Mouse (Mus musculus) CH12.LX (cell line): ENCODE data around the gene Capg. TPM values are rescaled to one million over a fixed set of nuclear protein-coding genes. Genes with fewer than 3 reads are reported as not detected.

Source experiments
- DNase-seq: peaks from one replicate; pipeline ENCODE4 v3.0.0-alpha.2; 2013; ENCODE audit errors: extremely low read depth
- H3K27ac ChIP-seq: 2 replicates; pipeline ENCODE4 v1.5.1; 2012; ENCODE audit warnings: low read depth, mild to moderate bottlenecking, control low read depth, moderate library complexity; ENCODE audit not compliant: insufficient read depth
- H3K27me3 ChIP-seq: replicated peaks from 2 replicates; pipeline ENCODE3; 2012; ENCODE audit warnings: inconsistent platforms
- H3K36me3 ChIP-seq, 2 experiments: replicated peaks in 1 of 2; 2 replicates each; pipeline versions ENCODE3 to v1.6.1; 2012; ENCODE audit warnings: inconsistent platforms in 1 of 2, low read length in 1 of 2, mild to moderate bottlenecking in 1 of 2, mixed read lengths in 1 of 2, moderate library complexity in 1 of 2; ENCODE audit not compliant: control insufficient read depth in 1 of 2, insufficient read depth in 1 of 2
- H3K4me1 ChIP-seq, 2 experiments: 2 replicates each; pipeline ENCODE4 v1.6.1; 2012; ENCODE audit warnings: inconsistent platforms in 1 of 2, moderate library complexity in 1 of 2; ENCODE audit not compliant: insufficient read depth in 2 of 2, control insufficient read depth in 1 of 2
- H3K4me2 ChIP-seq: 2 replicates; pipeline ENCODE4 v1.6.1; 2012; ENCODE audit warnings: low read depth, mild to moderate bottlenecking, control low read depth; ENCODE audit not compliant: poor library complexity, insufficient read depth, severe bottlenecking
- H3K4me3 ChIP-seq, 3 experiments: fragments of 150-350 bp in 1 of 3; sonication (generic) in 1 of 3; replicated peaks in 1 of 3; 2 replicates each; pipeline versions ENCODE3 to v1.5.1; 2011 to 2012; ENCODE audit warnings: low read depth in 2 of 3, low read length in 2 of 3, mild to moderate bottlenecking in 2 of 3, moderate library complexity in 2 of 3, control low read depth in 1 of 3, improper control_type of control experiment in 1 of 3, inconsistent platforms in 1 of 3, mixed read lengths in 1 of 3; ENCODE audit not compliant: poor library complexity in 1 of 3
- H3K79me2 ChIP-seq: replicated peaks from 2 replicates; pipeline ENCODE4 v1.6.1; 2012; ENCODE audit warnings: mild to moderate bottlenecking, moderate library complexity; ENCODE audit not compliant: control insufficient read depth, poor library complexity, insufficient read depth, severe bottlenecking; ENCODE audit errors: extremely low read depth
- H3K9ac ChIP-seq: 2 replicates; pipeline ENCODE4 v1.6.1; 2012; ENCODE audit warnings: low read depth, mild to moderate bottlenecking, control low read depth, moderate library complexity; ENCODE audit not compliant: insufficient read depth
- H3K9me3 ChIP-seq: replicated peaks from 2 replicates; pipeline ENCODE3; 2012; ENCODE audit warnings: low read length, inconsistent platforms, mixed read lengths
- BHLHE40 ChIP-seq: IDR thresholded peaks from 2 replicates; pipeline ENCODE4 v1.6.1; 2011; ENCODE audit warnings: mild to moderate bottlenecking, low read depth, low read length, improper control_type of control experiment
- CHD1 ChIP-seq: IDR thresholded peaks from 2 replicates; pipeline ENCODE4 v1.6.1; 2012; ENCODE audit warnings: low read depth, low read length, improper control_type of control experiment, inconsistent platforms
- CTCF ChIP-seq, 2 experiments: IDR thresholded peaks in 1 of 2; conservative IDR thresholded peaks in 1 of 2; 2 replicates each; pipeline ENCODE4 v1.5.1; 2011 to 2012; ENCODE audit warnings: low read depth in 2 of 2, low read length in 2 of 2, improper control_type of control experiment in 1 of 2, inconsistent platforms in 1 of 2, mild to moderate bottlenecking in 1 of 2, moderate library complexity in 1 of 2
- E2F4 ChIP-seq: IDR thresholded peaks from 2 replicates; pipeline ENCODE4 v1.6.1; 2011; ENCODE audit warnings: low read depth, low read length, improper control_type of control experiment; ENCODE audit not compliant: insufficient replicate concordance
- ELF1 ChIP-seq: IDR thresholded peaks from 2 replicates; pipeline ENCODE4 v1.6.1; 2014; ENCODE audit warnings: low read depth, mild to moderate bottlenecking, inconsistent platforms, low read length, improper control_type of control experiment
- EP300 ChIP-seq: IDR thresholded peaks from 2 replicates; pipeline ENCODE4 v1.6.1; 2011; ENCODE audit warnings: low read length, improper control_type of control experiment
- GABPA ChIP-seq: IDR thresholded peaks from 2 replicates; pipeline ENCODE4 v1.6.1; 2012; ENCODE audit warnings: low read depth, low read length, improper control_type of control experiment, inconsistent platforms; ENCODE audit not compliant: insufficient replicate concordance
- HCFC1 ChIP-seq: IDR thresholded peaks from 2 replicates; pipeline ENCODE4 v1.6.1; 2012; ENCODE audit warnings: low read depth, mild to moderate bottlenecking, inconsistent platforms, low read length, improper control_type of control experiment
- JUN ChIP-seq: IDR thresholded peaks from 2 replicates; pipeline ENCODE4 v1.6.1; 2011; ENCODE audit warnings: low read depth, mild to moderate bottlenecking, low read length, improper control_type of control experiment, moderate library complexity; ENCODE audit not compliant: insufficient read depth
- MAFK ChIP-seq: IDR thresholded peaks from 2 replicates; pipeline ENCODE4 v1.6.1; 2011; ENCODE audit warnings: low read length, improper control_type of control experiment; ENCODE audit not compliant: insufficient replicate concordance
- MAX ChIP-seq: IDR thresholded peaks from 2 replicates; pipeline ENCODE4 v1.6.1; 2011; ENCODE audit warnings: low read length, improper control_type of control experiment
- MAZ ChIP-seq: IDR thresholded peaks from 2 replicates; pipeline ENCODE4 v1.6.1; 2012; ENCODE audit warnings: low read depth, mild to moderate bottlenecking, inconsistent platforms, low read length, improper control_type of control experiment, moderate library complexity
- MEF2A ChIP-seq: IDR thresholded peaks from 2 replicates; pipeline ENCODE4 v1.6.1; 2014; ENCODE audit warnings: low read depth, mild to moderate bottlenecking, inconsistent platforms, low read length, improper control_type of control experiment, borderline replicate concordance
- MXI1 ChIP-seq: IDR thresholded peaks from 2 replicates; pipeline ENCODE4 v1.6.1; 2011; ENCODE audit warnings: mild to moderate bottlenecking, low read depth, low read length, improper control_type of control experiment
- PAX5 ChIP-seq: IDR thresholded peaks from 2 replicates; pipeline ENCODE4 v1.6.1; 2012; ENCODE audit warnings: low read length, inconsistent platforms, mixed read lengths
- POLR2A ChIP-seq: IDR thresholded peaks from 2 replicates; pipeline ENCODE4 v1.6.1; 2011; ENCODE audit warnings: low read depth, mild to moderate bottlenecking, improper control_type of control experiment, low read length
- POLR2AphosphoS2 ChIP-seq: IDR thresholded peaks from 2 replicates; pipeline ENCODE4 v1.6.1; 2011; ENCODE audit warnings: low read depth, low read length, improper control_type of control experiment
- RAD21 ChIP-seq: IDR thresholded peaks from 2 replicates; pipeline ENCODE4 v1.6.1; 2011; ENCODE audit warnings: low read depth, mild to moderate bottlenecking, low read length, improper control_type of control experiment, moderate library complexity
- RCOR1 ChIP-seq: conservative IDR thresholded peaks from 2 replicates; pipeline ENCODE4 v1.6.1; 2012; ENCODE audit warnings: low read depth, mild to moderate bottlenecking, inconsistent platforms, low read length, improper control_type of control experiment
- SIN3A ChIP-seq: IDR thresholded peaks from 2 replicates; pipeline ENCODE4 v1.6.1; 2012; ENCODE audit warnings: low read length, improper control_type of control experiment, inconsistent platforms
- SMC3 ChIP-seq: IDR thresholded peaks from 2 replicates; pipeline ENCODE4 v1.6.1; 2011; ENCODE audit warnings: low read depth, low read length, improper control_type of control experiment
- USF2 ChIP-seq: conservative IDR thresholded peaks from 2 replicates; pipeline ENCODE4 v1.6.1; 2011; ENCODE audit warnings: low read depth, low read length, improper control_type of control experiment
- ZKSCAN1 ChIP-seq: IDR thresholded peaks from 2 replicates; pipeline ENCODE4 v1.6.1; 2012; ENCODE audit warnings: low read depth, inconsistent platforms, low read length, improper control_type of control experiment, borderline replicate concordance
- ZMIZ1 ChIP-seq: IDR thresholded peaks from 2 replicates; pipeline ENCODE4 v1.6.1; 2012; ENCODE audit warnings: low read depth, mild to moderate bottlenecking, inconsistent platforms, low read length, improper control_type of control experiment
- dilution Hi-C: fragments of 300-500 bp; cut with MboI; formaldehyde crosslinking; loops from 2 replicates; pipeline ENCODE4 v1.14.3; 2020; ENCODE audit warnings: low sequenced_read_pairs; ENCODE audit not compliant: extremely low pct_unique_long_range_greater_than_20kb, extremely low pct_ligation_motif_present
- in situ Hi-C: fragments of 300-500 bp; cut with MboI; formaldehyde crosslinking; loops from 3 replicates; pipeline ENCODE4 v1.14.3; 2019; ENCODE audit warnings: low sequenced_read_pairs, low pct_ligation_motif_present, low pct_unique_long_range_greater_than_20kb, mixed read lengths
- polyA plus RNA-seq: library from polyadenylated mRNA; unstranded; fragments of >175 nt; gene quantifications from 2 replicates; pipeline ENCODE4 v1.2.1, GENCODE M21; 2012; ENCODE audit warnings: low read depth; ENCODE audit not compliant: insufficient read length
- total RNA-seq, 2 experiments: library from RNA; depleted of rRNA; stranded (reverse); fragments of 300-350 nt in 1 of 2; fragments of >200 nt in 1 of 2; gene quantifications; 2 replicates each; pipeline ENCODE4 v1.2.3; 2012 to 2014

The Capg gene
- total and polyA plus RNA-seq, 3 experiments, result 175 to 264 (median 196) TPM

DNA sequence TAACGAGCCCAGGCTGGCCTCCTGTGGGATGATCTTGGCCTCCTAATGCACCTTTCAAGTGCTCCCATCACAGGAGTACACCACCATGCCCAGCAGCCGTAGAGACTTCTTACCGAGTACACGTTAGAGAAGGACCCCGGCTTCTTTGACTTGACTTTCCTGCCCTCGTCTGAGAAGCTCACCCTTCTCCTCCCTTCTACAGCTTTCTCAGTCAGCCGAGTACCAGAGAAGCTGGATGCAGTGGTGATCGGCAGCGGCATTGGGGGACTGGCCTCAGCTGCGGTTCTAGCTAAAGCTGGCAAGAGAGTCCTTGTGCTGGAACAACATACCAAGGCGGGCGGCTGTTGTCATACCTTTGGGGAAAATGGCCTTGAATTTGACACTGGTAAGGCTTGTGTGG, 56.6 kb downstream of the Capg start:
- in situ Hi-C loops, result loop anchor here (5.0 kb wide), 1 partner anchor 37 kb away; no protein-coding TSS in a partner anchor
- H3K4me2 ChIP-seq, result no peak overlapping the region
- no peak overlapping the region for H3K4me3 ChIP-seq
- no peak for DNase-seq
- TF ChIP-seq RCOR1, result no peak
- no peak for TF ChIP-seq MAFK
- TF ChIP-seq BHLHE40, result no peak
- TF ChIP-seq POLR2A, result no peak
- TF ChIP-seq PAX5, result no peak
- TF ChIP-seq EP300, result no peak
- no peak for TF ChIP-seq POLR2AphosphoS2
- TF ChIP-seq MAZ, result no peak
- no peak for TF ChIP-seq ZMIZ1
- no peak for TF ChIP-seq ZKSCAN1
- no peak for TF ChIP-seq MXI1
- TF ChIP-seq CHD1, result no peak
- TF ChIP-seq HCFC1, result no peak
- no peak for TF ChIP-seq SIN3A
- no peak for TF ChIP-seq GABPA
- no peak for TF ChIP-seq MEF2A
- TF ChIP-seq USF2, result no peak
- no peak for TF ChIP-seq E2F4
- TF ChIP-seq MAX, result no peak
- H3K9me3 ChIP-seq, result no peaks in the 10 kb centered on the region
- H3K36me3 ChIP-seq, result peaks cover 3 to 47% of the 10 kb centered on the region in 2 experiments
- H3K9ac ChIP-seq, result no peak overlapping the region
- dilution Hi-C loops, result no loop called here
- no peaks in the 10 kb centered on the region for H3K79me2 ChIP-seq
- H3K27me3 ChIP-seq, result no peaks in the 10 kb centered on the region
- no peak overlapping the region for H3K27ac ChIP-seq
- peaks cover 6 to 36% of the 10 kb centered on the region in 2 experiments for H3K4me1 ChIP-seq

DNA sequence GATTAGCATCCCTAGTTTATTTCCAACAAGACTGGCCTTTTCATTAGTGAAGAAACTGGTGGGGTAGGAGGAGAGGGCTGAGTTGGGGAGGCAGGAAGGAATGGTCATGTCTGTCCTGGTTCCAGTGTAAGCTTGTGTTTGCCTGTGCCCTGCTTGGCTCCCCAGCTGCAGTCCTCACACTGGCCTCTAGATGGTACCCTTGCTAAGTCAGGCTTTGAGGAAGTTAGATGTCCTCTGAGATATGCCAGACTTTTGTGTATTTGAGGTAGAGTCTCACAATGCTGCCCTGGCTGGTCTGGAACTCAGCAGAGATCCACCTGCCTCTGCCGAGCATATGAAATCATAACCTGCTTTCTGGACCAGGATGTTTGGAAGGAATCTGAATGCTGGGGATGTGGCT, 57.5 kb downstream of the Capg start:
- dilution Hi-C loops (no loop called here), in situ Hi-C loops (loop anchor here (5.0 kb wide), 1 partner anchor 36 kb away; no protein-coding TSS in a partner anchor)
- Histone ChIP-seq H3K27me3 (no peaks in the 10 kb centered on the region), H3K36me3 (peaks cover 13 to 56% of the 10 kb centered on the region in 2 experiments), H3K9me3 (no peaks in the 10 kb centered on the region), H3K4me2 (no peak overlapping the region), H3K79me2 (no peaks in the 10 kb centered on the region), H3K9ac (no peak overlapping the region), H3K4me3 (no peak overlapping the region), H3K27ac (no peak overlapping the region), H3K4me1 (peaks cover 6 to 27% of the 10 kb centered on the region in 2 experiments)
- peak; percentile 78 for DNase-seq
- TF ChIP-seq SMC3 (peak; percentile 50), CTCF (conservative IDR thresholded peaks at IDR 0.05 in 1 of 2, IDR thresholded peaks at IDR 0.05 in 1 of 2; ENCODE audit: low read depth in 2 of 2, low read length in 2 of 2) (peak; percentile 78 to 93), ELF1 (peak; percentile 66), JUN (no peak), RAD21 (peak; percentile 64)
